Mouse (Mus musculus) frontal cortex, postnatal 36 days (tissue): ENCODE results near the gene Zfp280d.
"Not testable (repeated sequence)": the region's sequence is repeated elsewhere in the genome, so short reads cannot be mapped to it uniquely, and the experiment has no call there.

Experiments used
- DNase-seq, 2 experiments: peaks; one replicate each; pipeline ENCODE4 v3.0.0; 2022; ENCODE audit warnings: low spot score in 2 of 2

Gene Zfp280d

DNA sequence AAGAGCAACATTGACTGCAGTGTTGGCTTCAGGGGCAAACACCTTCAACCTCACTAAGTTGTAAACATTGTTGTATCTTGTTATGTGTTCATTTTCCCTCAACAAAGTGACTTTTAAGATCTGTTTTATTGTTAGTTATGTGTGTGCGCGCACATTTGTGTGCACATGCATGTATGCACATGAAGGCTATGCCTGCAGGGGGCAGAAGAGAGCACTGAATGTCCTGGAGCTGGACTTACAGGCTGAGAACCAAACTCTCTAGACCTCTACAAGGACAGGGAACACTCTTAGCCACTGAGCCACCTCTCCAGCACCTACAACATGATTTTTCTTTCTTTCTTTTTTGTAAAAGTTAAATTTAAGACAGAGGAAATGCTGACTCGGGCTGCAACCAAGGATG is 99.4 kb downstream of the Zfp280d start:
- no peak for DNase-seq

DNA sequence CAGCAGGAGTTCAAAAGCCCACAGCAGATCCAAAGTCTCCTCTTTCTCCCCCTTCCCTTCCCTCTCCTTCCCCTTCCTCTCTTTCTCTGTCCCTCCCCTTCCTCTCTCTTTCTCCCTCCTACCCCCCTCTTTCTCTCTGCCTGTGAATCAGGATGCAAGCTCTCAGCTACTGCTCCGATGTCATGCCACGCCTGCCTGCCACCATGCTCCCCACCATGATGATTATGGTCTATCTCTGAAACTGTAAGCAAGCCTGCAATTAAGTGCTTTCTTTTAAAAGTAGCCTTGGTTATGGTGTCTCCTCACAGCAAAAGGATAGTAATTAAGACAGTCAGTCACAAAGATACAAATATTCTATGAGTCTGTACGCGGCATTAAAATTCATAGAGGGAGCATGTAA is 100.3 kb downstream of the Zfp280d start:
- DNase-seq = no peak

DNA sequence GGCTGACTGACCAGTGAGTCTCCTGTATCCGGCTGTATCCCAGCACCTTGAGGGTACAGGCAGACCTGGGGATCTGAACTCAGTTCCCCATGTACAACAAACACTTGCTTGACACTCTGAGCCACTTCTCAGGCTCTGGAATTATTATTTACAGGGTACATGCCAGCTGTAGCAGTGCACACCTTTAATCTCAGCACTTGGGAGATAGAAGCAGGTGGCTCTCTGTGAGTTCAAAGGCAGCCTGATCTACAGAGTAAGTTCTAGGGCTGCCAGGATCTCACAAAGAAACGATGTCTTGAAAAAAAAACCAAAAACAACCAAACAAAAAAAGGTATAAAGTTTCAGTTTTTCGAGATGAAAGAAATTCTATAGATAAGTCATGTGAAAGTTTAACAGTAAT is 101.0 kb downstream of the Zfp280d start:
- no peak for DNase-seq

DNA sequence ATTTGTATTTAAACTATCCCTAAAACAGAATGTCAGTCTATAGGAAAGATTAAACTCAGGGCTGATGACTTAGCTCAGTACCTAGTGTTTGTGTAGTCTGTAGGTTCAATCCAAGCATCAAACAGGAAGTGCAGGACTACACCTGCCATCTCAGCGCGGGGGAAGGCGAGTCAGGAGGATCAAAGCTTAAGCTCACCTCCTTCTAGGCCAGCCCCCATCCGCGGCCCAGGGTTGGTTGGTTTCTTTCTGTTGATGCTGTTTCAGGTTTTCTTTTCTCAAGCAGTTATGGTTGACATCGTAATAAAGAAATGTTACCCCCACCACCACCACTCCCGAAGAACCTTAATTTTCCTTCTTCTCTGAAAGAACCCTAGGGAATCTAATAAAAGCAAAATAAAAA is 111.1 kb downstream of the Zfp280d start:
- no peak for DNase-seq

DNA sequence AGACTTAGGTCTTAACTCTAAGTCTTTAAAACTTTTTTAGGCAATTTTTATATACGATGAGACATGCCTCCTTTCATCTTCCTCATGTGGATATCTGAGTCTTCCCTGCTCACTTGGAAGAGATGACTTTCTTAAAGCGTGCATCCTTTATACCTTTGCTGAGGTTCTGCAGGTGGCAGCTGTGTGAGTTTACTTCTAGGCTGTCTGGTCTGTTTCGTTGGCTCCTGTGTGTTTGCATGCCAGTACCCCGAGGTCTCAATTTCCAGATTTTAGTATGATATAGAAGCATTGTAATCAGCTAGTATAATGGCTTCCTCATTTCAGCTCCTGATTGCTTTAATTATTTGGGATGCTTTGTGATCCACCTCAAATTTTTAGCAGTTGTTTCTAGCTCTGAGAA is 114.3 kb downstream of the Zfp280d start:
- no peak for DNase-seq

DNA sequence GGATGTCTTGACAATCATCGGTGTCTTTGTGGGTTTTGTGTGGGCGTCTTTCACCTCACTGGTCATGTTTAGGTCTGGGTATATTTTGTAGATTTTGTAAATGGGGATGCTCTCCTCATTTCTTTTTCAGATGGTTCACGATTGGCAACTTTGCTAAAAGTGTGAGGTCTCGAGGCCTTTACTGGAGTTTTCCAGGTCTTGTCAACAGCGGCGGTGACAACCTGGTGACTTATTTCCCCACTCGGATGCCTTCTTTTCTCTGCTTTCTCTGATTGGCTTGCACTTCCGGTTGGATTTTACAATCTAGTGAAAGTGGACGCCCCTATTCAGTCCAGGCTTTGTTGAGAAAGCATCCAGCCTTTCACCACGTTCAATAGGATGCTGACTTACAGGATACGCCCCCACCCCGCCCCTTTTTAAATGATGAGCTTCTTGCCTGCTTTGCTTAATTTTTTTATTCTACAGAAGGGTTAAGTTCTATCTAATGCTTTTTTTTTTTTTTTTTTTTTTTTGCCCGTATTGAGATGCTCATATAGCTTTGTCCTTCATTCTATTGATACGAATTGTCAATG is 114.9 kb downstream of the Zfp280d start:
- no peak for DNase-seq

DNA sequence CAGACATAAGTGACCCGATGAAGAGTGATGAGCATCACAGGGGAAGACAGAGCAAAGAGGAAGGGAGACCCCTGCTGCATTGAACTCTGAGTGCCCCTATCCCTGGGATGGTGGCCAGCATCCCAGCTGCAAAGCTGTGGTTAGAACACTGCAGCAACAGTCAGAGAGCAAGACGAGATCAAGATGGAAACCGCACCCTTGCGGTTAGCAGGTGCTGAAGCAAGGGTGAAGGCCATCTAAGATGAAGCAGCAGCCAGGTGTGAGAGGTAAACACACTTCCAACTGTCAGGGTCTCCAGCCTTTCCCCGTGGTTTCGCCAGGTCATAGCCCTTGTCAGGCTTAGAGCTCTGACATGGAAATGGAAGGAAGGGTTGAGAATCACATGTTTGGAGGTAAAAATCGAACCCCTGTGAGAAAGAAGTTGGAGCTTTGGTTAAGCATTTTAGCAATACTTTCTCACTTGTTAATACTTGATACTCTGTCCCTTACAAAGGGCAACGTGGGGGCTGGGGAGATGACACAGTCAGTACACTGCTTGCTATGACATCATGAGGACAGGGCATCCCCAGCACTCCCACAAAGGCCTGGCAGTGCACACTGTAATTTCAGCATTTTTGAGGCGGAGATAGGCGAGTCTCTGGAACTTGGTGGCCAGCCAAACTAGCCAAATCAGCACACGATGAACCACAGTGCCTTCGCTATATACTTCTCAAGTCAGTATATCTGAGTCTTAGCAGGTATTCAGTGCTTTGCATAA is 115.8 kb downstream of the Zfp280d start:
- DNase-seq = no peak

DNA sequence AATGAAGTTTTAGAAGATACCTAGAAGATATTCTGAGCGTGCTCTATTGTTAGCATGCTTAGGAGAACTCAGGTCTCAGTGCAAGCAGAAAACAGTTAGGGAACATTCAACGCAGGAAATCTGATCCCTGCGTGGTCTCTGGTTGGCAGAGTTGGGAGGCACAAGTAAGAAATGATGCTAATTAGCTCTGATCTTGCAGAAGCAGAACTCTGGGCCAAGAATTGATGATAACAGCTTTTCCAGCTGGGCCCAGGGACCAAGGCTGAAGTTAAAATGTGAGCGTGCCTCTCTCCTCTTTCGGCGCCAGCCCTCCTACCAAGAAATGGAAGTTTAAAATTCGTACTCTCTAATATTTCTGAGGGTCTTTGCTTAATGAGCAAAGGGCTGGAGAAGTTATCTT is 118.0 kb downstream of the Zfp280d start:
- DNase-seq = no peak

DNA sequence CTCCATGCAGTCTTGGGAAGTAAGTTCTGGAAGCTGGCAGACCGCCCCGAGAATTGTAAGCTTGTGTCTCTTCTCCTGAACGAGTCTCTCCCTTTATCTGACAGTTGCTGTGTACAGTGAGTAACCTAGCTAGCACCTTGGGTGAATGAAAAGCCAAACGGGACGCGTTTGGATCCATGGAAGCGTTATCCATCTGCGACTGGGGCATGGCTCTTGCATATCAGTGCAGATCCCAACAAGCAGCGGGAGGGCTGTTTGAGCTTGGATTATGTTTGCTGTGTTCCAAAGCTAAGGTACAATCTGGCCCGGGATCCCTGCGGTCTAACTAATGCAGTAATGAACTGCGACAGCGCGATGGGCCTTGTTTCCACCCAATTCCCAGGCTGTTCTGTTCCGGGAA is 118.6 kb downstream of the Zfp280d start:
- DNase-seq = no peak

DNA sequence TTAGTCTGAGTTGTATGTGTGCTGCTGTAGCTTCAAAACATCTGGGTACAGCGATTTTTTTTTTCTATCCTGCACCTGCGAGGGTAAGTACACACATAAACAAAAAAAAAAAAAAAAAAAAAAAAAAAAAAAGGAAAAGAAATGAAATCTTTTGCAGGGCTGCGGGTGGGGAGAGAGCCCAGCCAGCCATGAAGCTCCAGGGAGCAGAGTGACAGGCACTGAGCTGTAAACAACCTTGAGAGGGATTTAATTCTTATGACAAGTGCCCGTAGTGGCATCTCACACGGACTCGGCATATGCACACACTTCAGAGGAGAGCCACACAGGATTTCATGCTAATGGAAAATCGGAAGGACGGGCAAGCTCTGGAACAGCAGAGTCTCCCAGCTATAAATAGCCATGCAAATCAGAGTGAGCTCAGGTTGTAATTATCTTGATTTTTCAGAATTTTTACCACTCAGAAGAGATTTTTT is 119.2 kb downstream of the Zfp280d start:
- no peak for DNase-seq

DNA sequence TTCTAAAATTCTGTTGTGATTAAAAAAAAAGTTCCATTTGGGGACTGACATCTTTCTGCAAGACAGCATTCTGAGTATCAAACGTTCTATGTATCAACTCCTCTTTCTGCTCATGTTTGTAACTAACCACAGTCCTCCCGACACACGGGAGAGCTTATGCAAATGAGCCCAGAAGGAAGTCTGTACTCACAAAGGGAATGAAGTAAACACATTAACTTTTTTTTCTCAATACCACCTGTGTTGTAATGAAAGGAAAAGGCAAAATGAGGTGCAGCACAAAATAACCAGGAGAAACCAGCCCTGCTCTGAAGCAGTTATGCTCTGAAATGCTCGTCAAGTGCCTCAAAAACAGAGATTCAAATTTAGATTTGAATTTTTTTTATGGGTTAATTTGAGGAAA is 125.5 kb downstream of the Zfp280d start:
- no peak for DNase-seq

DNA sequence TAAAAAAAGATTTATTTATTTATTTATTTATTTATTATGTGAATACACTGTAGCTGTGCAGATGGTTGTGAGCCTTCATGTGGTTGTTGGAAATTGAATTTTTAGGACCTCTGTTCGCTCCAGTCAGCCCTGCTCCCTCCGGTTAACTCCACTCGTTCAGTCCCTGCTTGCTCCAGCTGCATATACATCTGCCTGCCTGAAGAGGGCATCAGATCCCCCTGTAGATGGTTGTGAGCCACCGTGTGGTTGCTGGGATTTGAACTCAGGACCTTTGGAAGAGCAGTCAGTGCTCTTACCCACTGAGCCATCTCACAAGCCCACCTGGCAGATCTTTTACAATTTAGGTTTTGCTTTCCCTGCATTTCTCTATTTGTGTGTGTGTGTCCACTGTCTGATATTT is 127.1 kb downstream of the Zfp280d start:
- DNase-seq = not testable (repeated sequence)

DNA sequence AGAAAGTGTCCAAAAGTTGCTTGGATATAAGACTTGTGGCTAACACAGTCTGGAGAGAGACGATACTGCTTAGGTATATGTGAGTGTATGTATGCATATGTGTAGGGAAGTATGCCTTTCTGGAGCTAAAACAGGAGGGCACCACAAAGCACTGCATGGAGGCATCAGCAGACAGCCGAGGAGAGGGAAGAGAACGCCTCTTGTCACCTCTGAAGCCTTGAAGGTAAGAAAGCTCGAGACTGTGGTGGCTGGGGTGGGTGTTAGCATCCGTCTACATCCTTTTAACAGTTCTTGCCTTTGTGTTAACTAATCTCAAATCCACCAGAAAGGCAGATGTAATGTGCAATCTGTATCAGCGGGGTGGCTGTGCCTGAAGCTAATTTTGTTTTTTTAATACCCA is 128.8 kb downstream of the Zfp280d start:
- DNase-seq = no peak

DNA sequence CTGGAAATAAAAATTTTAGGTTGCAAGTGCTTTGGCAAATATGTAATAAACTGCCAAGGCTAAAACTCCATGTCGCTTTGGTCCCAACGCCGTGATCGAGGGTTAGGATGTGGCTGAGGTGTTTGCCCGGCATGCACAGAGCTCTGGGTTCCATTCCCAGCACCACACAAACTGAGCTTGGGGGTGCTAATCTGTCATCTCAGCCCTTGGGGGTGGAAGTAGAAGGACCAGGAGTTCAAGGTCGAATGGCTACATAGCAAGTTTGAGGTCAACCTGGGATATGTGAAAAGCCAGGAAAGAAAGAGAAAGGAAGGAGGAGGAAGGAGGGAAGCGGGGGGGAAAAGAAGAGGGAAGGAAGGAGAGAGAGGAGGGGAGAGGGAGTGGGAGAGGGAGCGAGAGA is 129.8 kb downstream of the Zfp280d start:
- DNase-seq = no peak

DNA sequence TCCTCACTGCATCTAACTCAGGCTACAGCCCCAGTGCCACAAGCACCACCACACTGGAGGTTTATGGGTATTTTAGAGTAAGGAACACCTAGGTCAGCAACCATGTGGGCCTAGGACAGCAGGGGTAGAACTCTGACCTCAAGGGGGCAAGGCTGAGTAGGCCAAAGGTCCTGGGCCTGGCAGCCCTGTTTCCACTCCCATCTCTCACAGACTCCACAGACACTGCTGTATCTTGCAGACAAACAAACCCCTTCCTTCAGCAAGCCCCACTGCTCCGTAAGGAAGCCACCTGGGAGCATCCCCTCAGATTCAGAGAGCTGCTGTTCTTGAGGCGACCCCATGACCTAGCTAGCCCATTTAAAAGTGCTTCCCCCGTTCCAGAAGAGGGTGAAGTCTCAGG is 130.3 kb downstream of the Zfp280d start:
- DNase-seq = no peak

DNA sequence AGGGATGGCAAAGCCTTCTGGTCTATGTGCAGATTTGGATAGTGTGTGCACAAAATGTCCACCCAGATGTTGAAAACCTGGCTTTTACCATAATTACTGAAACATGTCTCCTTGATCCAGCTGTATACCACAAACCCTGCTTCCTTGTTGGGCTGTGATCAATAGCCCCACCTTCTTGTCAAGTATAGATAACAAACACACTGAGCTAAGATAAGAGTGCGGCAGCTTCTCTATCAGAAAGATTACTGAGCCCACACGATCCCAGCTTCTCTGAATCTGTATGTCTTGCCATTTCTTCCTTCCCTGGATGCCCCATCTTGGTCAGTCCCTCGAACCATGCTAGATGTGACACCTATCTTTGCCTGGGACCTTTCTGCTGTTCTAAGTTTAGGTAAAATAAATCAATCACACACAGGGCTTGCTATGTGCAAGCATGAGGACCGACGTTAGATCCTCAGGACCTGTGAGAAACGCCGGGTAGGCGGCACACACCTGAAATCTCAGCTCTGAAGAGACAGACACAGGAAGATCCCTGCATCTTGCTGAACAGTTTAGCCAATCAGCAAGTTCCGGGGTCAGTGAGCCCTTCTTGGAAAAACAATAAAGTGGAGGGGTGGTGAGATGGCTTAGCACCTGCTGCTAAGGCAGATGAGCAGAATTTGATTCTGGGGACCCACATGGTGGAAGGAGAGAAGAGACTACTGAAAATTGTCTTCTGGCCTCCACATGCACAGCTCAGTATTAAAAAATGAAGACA is 131.4 kb downstream of the Zfp280d start:
- no peak for DNase-seq

DNA sequence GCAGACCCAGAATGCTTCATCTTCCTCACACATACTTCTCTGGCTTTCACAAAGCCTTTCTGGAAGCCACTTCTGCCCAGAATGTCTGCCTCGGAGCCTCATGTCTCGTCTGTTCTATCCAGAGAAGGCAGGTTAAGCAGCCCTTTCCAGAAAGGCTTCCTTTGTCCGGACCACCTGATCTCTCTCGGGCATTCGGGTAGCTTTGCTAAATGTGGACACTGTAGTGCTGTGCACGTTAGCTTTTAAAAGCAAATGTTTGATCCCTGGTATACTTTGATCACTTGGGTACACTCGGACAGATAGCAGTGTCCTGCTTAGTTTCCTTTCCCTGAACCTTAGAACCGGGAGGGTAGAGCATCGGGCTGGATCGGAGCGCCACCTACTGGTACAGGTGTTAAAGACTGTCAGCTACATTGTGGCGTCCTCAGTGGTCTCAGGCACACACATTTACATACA is 133.5 kb downstream of the Zfp280d start:
- DNase-seq = peak; percentile 85 to 86

DNA sequence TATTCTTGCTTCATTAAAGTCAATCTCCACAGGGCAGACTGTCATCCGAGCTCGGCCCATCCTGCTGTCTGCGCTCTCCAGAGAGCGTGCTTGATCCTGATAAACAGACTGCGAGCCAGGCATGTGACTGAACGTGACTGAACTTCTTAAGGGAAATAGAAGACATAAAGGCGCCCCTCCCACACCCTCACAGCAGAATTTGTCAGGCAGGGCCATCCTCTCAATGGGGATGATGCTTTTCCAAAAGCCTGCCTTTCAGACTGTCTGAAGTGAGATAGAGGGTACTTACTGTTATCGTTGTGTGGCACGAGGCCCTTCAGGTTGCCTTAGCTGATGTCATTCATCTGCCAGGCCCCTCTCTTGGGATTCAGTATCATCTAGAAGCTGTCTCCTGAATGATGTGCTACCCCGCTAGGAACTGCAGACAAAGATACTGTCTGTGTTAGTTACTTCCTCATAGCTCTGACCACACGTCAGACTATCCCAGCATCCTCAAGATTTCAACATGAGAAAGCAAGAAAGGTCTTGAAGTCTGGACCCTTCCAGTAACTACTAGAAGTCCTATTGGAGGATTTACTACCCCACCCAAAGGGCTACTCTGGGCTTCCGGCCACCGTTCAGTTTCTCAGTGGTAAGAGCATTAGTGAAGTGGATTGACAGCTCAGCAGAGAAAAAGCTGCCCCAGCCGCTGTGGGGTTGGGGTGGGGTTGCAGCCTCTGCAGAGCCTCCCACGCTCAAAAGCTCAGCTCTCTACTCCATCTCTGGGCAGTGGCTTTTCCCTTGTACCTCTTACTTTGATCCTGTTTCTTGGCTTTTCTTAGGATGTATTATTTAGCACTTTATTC is 134.9 kb downstream of the Zfp280d start:
- DNase-seq = no peak

DNA sequence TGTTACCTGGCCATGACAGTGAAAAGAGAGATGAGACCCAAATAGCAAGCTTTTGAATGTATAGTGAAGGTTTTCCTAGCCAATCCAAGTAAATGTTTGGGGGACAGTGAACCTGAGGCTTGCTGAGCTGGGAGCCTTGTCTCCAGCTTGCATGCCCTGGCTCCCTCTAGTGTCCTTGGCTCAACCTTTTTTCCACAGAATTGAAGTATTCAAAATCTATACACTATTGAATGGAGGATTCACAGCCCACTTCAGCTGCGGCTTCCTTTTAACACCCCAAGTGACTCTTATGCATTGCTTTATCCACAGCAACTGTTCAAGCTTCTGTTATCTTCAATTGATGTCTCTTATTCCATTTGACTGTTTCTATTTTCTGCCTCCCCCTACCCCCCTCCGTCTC is 137.1 kb downstream of the Zfp280d start:
- DNase-seq = peak in 1 of 2 experiments; percentile 21
